Mouse (Mus musculus) c-Kit-positive CD71-positive TER-119-negative erythroid progenitor cells, embryonic 14.5 days (primary cell): Measurements from ENCODE around the gene Fbxl17.
A peak's percentile ranks its signal among the peaks of the same experiment; 100 is the strongest.

Experiments used
- DNase-seq: peaks from one replicate; pipeline ENCODE4 v3.0.0-alpha.2; 2013; ENCODE audit warnings: low read depth

Fbxl17 gene

DNA sequence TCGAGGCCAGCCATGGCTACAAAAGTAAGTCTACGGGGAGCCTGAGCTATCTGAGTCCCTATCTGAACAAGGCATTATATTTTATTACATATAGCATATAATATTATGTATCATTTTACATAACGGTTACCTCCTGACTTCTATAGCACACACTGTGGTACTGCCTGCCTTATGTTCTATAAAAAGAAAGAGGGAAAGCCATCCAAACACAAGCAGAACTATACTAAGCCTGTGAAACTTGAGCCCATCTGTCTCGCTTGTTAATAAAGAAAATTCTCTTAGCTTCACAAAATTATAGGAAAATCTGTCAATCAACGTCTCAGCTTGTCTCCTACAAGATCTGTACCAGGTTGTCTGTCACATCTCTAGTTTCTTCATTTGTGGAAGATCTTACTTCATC, 173.6 kb downstream of the Fbxl17 start:
- no peak for DNase-seq

DNA sequence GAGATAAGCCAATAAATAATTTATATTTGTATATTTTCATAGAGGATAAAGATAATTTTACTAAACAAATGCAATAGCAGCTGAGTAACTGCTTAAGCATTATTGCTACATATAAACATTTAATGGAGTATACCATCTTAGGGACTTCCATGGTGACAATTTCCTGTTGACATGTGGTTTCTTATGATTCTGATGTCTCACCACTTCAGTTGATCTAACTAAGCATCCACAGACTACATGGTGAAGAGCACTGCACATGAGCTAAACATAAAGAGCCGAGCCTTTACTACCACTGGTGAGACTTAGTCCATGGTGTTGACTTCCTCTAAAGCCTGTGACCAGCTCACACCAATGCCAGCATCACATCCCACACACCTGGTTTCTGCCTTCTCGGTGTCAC, 175.1 kb downstream of the Fbxl17 start:
- DNase-seq: no peak

DNA sequence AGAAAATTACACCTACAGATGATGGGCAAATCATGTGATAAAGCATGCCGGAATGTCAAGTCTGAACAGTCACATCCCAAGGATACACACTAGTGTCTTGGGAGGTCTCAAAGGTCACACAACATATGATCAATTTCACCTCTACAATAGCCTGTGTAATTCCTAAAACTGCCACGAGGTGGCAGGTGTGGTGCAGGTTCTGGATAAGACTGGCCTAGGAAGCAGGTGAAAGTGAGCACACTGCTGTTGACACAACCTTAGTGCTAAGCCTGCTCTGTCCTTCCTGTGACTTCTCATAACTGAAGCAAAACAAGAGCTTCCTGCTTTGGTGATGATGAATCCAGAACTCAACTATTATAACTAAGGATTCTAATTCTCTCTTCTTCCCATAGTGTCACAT, 175.8 kb downstream of the Fbxl17 start:
- peak; percentile 73 for DNase-seq

DNA sequence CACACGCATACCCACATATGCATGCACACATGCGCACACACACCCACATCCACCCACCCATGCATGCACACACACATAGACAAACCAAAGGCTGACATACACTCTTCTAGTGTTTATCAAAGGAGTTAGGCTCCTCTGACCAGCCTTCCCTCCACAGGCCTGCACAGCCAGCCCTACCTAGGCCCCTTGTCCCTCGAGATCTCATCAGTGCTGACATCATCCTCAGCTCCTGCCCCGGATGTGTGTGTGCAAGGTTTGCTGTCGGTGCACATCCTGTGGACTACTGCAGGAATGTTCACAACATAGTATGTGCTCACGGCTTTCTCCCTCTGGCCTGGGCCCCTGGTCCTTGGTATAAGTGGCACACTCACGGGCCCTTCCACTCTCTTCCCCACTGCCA, 177.0 kb downstream of the Fbxl17 start:
- no peak for DNase-seq

DNA sequence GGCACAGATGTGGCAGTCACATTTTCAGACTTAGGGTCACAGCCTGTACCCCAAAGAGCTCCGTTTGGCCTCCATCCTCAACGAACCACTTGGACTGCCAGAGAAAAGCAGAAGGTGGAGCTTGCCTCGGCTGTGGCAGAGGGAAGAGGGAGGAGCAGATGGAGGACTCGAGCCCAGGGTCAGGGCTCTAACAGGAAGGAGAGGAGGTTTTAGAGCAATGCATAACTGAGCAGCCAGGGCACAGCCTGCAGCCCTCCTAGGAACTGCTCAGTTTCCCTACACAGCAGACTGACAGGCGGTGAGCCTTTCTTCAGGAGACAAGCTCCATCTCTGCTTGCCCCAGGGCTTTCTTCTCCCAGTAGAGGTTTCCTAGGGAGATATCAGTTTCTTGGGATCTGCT, 178.5 kb downstream of the Fbxl17 start:
- DNase-seq: no peak

DNA sequence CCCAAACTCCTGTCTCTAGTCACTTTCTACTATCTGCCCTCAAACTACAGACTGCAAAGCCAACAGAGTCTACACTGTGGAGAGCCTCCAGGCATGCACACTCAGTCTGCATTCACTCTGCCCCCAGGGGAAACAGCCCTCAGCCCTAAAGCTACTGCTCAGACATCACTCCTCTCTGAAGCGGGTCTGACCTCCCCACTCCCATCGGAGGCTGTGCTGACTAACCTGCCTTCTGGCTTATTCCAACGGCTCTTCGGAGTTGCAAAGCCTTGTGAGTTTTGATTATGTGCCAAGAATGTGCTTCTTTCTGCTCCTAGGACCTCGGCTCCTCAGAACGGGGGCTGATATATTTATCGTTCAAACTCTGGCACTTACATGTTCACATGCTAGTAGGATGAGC, 182.3 kb downstream of the Fbxl17 start:
- DNase-seq: no peak

DNA sequence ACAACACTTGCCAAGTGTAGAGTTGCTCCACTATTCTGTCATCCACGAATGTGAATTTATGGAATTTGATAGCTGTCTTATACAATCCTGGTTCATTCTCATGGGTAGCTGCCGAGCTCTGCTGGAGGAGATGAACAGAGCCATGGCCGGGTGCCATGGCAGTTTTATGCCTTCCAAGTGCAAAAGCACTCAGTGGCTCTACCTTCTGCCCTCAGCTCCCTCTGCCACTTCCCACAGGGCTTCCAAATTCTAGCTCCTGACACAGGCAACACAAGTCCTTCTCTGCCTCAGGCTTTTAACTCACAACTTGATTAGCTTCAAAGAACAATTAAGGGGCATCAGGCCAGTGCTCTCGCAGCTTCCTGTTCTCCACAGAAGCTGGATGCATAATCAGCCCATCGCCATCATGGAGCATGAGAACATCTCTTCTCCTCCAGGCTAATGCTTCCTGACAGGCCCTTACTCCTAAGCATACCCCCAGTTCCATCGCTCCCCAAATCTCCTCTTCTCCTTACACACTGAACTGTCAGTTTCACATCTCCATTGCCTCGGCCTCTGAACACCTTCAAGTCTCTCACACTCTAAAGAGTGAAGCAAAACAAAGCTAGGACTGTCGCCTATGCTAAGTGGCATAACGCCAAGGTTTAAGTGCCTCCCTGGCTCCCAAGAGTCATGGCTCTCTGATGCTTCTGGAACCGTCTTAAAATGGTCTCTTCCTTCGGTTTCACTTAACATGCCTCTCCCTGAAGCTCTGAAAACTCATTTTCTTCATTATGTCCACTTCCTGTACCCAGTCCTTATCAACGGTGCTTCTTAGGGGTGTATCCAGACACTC, 184.0 kb downstream of the Fbxl17 start:
- DNase-seq: no peak

DNA sequence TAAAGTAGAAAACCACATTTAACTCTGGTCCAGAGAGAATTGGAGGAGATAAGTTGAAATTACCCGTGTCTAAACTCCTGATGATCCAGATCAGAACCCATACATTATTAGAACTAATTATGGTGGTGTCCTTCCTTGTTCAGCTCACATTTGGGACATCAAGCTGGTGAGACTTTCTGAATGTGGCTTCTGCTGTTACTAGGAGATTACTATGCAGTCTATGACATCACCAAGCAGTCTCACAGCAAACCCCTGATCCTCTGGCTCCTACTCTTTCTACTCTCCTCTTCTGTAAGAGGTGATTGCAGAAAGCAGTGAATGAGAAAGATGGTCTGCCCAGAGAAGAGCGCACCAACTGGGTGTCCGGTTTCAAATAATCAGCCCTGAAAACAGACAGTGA, 187.0 kb downstream of the Fbxl17 start:
- DNase-seq: peak; percentile 22

DNA sequence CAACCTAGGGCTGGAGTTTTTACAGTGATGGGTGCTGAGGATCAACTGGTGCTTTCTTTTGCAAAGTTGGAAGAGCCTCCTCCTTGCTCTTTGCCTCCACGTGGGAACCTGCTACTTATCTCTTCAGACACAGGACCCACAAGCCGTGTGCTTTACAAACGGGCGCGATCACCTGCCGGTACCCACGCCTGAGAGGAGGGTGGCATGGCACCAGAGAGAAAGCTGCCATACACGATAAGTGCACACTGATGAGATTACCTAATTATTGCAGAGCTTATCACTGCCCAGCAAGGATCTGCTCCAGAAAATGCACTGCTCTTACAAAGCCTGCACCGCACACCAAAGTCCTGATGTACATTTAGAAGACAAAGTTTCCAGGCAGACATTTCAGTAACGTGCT, 187.5 kb downstream of the Fbxl17 start:
- DNase-seq: peak; percentile 84

DNA sequence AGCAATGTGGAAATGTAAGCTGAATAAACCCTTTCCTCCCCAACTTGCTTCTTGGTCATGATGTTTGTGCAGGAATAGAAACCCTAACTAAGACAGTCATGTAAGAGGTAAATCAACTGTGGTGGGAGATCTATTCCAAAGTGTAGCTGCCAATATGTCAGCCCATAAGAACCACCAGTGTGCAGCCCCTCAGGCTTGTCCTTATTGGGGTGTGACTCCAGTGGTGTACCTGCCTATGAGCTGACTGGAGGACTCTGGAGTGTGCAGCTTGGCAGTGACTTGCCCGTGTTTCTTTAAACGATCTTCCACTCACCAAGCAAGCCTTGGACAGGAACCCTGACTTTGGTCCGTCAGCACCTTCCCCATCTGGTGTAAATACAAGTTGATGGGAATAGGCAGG, 188.2 kb downstream of the Fbxl17 start:
- DNase-seq: no peak

DNA sequence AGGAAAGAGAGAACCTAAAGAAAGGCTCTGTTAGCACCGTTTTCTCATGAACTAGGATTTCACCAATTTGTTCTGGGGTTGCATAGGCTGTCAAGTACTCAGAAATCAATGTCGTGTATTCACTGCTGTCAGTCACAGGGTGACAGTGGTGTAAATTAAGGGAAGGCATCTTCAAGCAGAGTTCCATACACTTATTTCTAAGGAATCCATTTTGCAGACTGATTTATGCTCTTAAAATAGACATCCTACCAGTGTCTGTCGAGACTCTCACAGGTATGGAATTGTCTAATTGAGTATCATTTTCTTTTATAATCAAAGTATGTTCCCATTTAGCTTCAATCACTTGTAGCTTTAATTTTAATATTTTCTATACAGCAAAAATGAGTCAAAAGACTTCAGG, 189.8 kb downstream of the Fbxl17 start:
- DNase-seq: no peak

DNA sequence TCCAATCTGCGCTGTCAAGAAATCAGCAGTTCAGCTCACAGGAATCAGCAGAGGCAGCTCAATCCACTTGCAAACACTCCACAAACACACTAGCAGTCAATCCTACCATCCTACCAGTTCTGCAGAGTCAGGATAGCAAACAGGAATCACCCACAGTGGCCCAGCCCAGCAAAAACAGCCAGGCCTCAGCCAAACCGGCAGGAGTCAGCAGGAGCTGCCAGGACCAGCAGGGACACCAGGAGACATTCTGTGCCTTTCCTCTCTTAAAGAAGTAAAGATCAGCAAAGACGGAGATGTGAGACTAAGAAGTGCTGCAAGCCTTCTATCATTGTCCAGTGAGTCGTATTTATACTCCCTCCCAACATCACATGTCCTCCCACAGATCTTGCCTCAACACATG, 196.0 kb downstream of the Fbxl17 start:
- no peak for DNase-seq

DNA sequence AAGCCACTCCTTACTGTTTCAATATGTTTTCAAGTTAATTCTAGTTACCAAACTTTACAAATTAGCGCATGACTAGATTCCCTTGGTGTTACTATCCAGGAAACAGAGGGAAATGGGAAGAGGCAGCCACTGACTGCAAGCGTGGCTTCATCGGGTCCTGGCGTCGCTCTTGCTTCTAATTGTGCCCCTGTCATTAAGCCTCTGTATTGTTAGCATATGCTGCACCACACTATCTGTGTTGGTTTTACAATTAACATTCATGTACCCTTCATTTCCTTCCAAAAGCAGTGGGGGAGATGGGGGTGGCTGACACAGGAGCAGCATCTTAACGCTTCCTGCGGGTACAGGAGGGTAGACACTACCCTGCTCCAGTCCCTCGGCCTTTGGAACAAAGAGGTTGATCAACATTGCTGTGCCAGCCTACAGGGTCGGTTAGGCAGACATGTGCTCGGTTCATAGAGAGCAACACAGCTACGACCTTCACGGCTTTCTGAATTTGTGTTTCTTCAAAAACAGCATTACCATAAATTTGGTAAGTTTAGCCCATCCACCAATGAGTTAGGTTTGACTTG, 197.9 kb downstream of the Fbxl17 start:
- no peak for DNase-seq

DNA sequence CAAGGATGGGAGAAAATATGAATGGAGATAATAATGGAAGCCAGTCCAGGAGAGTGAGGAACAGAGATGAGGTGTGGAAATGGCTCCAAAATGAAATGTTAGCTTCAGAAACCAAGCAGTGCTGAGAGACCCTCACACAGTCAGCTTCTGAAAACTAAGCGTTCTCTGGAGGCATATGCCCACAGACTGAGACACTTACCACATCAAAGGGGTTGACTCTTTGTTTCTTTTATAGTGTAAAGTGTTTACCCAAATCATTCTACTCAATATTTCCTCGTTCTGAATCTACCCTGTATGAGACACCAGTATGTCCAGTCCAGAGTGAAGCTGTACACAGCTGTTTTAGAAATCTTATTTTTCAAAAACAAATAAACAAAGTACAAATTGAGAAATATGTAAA, 204.3 kb downstream of the Fbxl17 start:
- no peak for DNase-seq

DNA sequence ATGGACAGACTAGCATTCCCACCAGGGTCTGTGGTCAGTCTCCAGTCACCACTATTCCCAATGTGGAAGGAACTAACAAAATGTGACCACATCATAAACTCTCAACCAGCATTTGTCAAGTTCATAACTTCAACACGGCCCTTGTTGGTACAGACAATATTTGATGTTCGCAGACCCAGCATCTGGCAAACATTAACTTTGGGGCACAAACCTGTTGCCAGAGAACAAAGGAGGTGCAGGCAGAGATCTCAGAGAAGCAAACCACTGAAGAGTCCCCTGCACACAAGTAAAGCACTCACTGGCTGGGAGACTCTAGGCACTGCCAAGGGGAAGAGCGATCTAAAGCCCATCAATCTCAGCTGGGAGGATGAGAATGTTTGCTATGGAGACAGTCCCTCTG, 204.9 kb downstream of the Fbxl17 start:
- DNase-seq: no peak

DNA sequence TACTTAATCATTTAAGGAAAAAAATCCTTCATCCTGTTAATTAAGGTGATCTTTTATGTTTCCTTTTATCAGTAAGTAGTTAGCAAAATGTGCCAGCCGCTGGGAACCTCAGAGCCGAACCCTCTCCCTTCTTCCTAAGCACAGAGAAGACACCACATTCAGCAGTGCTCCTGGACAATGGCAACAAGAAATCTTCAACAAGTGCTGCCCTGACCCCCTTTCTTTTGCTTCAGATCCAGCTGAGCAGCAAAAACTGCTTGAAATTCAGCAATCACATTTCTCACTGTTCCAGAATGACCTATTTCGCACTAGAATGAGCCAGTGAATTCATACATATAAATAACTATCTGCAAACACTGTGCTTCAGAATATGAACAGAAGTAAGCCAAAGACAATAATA, 205.8 kb downstream of the Fbxl17 start:
- DNase-seq: no peak

DNA sequence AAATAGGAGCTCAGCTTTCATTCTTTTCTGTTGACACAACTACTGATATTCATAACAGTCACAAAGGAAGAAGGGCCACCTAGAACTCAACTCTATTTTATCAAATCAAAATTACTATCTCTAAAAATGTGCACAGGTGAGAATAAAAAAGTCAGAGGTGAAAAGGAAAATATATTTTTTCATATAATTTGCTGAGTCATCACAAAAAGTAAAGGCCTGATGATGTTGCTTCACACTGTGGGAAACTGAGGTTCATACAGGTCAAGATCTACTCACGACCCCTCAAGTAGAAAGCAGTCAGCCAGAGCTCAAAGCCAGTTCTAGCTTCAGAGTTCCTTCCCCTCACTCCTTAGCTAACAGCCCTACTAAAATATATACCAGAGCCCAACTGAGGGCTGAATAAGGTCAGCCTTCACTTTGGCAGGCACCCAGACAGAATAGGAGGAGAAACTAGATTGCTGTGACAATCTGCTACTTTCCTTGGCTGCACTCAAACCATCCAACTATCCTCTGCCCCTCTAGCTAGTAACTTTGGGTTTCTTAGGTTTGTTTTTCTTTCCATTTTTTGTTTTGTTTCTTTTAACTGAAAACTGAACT, 210.4 kb downstream of the Fbxl17 start:
- no peak for DNase-seq

DNA sequence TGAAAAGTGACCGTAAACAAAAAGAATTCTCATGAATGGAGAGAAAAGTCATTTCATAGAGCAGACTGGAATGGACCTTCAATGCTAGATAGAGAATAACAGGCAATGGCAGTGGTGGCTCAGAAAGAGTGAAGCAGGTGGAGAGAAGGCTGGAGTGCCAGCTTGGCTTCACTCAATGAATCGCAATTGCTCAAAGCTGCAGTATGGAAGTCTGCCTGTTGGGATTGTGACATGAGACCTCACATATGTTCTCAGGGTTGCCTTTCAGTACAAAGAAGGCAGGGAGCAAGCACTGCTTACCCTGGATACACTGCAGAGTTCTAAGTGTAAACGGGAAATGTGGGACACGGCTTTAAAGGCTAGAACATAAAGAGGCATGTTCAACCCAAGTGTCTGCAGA, 211.0 kb downstream of the Fbxl17 start:
- DNase-seq: no peak

DNA sequence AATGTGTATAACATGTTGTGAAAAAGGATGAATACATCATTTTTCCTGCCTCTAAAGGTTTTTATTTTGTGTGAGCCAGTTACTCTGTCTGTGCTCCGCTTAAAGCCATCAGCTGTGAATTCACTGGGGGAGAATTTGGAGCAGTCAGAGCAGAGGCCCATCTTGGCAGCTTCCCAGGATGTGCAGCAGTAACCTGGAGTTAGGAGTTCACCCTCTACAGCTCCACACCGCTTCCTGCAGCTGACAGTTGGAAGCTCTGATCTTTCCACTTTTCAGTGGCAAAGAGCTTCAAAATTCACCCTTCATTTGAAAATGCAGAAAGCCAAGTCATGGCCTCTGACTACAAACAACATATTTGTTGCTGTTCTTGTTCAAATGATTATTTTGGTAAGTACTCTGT, 212.4 kb downstream of the Fbxl17 start:
- DNase-seq: no peak

DNA sequence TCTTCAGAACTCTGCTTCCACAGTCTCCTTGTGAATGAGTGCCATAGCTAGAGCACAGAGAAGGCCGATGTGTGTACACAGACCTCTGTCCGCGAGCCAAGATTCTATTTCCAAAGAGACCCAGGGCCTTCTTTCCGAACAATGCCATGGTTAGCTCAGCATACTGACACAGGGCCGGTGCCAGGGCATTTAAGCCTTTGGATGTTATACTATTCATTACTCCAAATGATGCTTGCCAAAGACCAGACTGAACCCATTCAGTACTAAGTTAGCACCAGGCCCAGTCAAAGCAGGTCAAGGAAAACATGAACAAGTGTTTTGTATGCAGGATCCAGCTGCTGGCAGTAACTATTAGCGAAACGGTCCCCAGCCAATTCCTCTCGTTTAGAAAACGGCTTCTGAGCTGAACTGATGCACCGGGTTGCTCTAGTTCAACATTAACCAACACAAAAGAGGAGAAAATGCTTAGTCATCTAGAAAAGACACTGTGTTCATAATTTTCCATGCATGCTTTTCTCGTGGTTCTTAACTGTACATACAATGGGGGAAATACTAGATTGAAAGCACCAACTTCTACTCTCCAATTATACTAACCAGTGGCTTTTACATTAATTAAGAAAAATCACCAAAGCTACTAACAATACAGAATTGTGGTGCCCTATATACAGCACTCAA, 214.4 kb downstream of the Fbxl17 start:
- no peak for DNase-seq

DNA sequence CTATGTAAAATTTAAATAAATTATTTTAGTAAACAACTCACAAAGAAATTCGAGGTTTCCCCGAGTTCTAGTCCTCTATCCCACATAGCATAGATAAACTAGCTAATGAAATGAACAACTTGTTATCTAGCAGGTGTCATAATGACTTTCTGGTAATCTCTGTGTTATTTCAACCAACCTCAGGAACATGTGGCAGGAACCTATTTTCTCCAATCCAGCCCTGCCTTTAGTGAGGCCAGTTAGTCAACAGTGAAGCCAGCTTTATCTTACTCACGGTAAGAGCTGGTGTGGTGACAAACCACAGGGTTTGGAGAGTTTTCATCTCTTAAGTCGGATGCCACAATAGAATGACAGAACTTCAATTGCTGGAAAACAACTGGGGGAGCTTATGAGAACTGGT, 215.7 kb downstream of the Fbxl17 start:
- peak; percentile 27 for DNase-seq

DNA sequence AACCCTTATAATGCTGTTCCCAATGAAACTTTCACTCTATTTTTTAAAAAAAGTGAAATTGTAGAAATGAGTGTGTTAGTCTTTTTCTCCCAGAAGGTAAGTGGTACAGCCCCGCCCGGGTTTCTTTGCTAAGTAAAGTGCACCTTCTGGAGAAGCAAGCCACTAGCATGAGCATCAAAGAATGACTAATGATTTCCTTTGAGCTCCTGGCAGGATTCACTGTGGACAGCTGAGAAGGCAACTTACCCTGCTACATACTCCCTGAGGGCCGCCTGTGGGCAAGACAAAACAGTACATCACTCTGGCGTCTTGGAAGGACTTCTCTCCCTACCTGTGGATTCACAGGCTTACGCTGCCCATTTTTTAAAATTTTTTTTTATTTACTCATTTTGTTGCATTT, 217.8 kb downstream of the Fbxl17 start:
- no peak for DNase-seq

DNA sequence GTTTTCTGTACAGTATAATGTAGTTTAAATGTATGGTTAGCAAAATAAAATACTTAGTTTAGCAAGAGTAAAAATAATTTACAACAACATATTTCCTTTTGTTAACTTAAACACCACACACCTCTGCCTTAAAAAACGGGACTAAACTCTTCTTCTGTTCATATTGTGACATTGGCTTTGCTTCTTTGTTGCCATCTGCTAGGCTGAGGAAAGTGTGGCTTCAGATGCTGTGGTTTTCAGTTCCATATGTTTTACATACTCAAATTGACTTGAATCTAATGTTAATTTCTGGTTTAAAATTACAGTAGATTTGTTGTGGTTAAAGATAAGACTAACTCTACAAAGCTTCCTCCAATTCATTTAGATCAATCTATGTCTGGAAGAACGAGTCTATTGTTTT, 218.8 kb downstream of the Fbxl17 start:
- DNase-seq: no peak
